Mouse (Mus musculus) cortical plate, adult 2 months (tissue): ENCODE results near the gene Zfp536.

Source experiments
- CTCF ChIP-seq: fragments of 200-500 bp; IDR thresholded peaks from 2 replicates; pipeline ENCODE4 v1.5.1; 2011; ENCODE audit warnings: mild to moderate bottlenecking, control low read depth, low read length; ENCODE audit not compliant: insufficient read depth; ENCODE audit errors: extremely low read depth
- POLR2A ChIP-seq: fragments of 200-500 bp; IDR thresholded peaks from 2 replicates; pipeline ENCODE4 v1.6.1; 2011; ENCODE audit warnings: mild to moderate bottlenecking, low read length, control low read depth; ENCODE audit not compliant: insufficient read depth; ENCODE audit errors: extremely low read depth

GRCm38 (mm10) chr7:37690606-37691005 lies 82.8 kb downstream of the Zfp536 start:
- TF ChIP-seq CTCF (no peak), POLR2A (no peak)
